Mouse (Mus musculus) erythroblast, embryonic 14.5 days (primary cell): ENCODE results near the gene Toporsl. TPM values are rescaled to one million over a fixed set of nuclear protein-coding genes. Genes with fewer than 3 reads are reported as not detected.

Source experiments
- H3K27me3 ChIP-seq: 2 replicates; pipeline ENCODE4 v1.6.1; 2012; ENCODE audit warnings: inconsistent platforms; ENCODE audit not compliant: control insufficient read depth
- H3K36me3 ChIP-seq: 2 replicates; pipeline ENCODE4 v1.6.1; 2012; ENCODE audit warnings: mild to moderate bottlenecking, inconsistent platforms; ENCODE audit not compliant: control insufficient read depth
- H3K4me1 ChIP-seq: 2 replicates; pipeline ENCODE4 v1.6.1; 2012; ENCODE audit warnings: inconsistent platforms; ENCODE audit not compliant: control insufficient read depth
- H3K4me3 ChIP-seq: replicated peaks from 2 replicates; pipeline ENCODE3; 2012; ENCODE audit warnings: moderate library complexity, mild to moderate bottlenecking, inconsistent platforms
- H3K9me3 ChIP-seq: 2 replicates; pipeline ENCODE4 v1.6.1; 2012; ENCODE audit warnings: low read length, inconsistent platforms, mixed read lengths; ENCODE audit not compliant: control insufficient read depth
- GATA1 ChIP-seq: IDR thresholded peaks from 2 replicates; pipeline ENCODE4 v1.6.1; 2012; ENCODE audit warnings: low read length, inconsistent platforms, mixed read lengths
- TAL1 ChIP-seq: IDR thresholded peaks from 3 replicates; pipeline ENCODE4 v1.6.1; 2012; ENCODE audit warnings: low read length, inconsistent platforms, mixed read lengths
- polyA plus RNA-seq: library from polyadenylated mRNA; stranded (reverse); fragments of >175 nt; gene quantifications from 2 replicates; pipeline ENCODE4 v1.2.3, GENCODE M21; 2012

The Toporsl gene
- polyA plus RNA-seq, 1 experiment: not detected

- Histone ChIP-seq H3K9me3 (no peaks in the 10 kb centered on the region), H3K36me3 (no peaks in the 10 kb centered on the region), H3K27me3 (no peaks in the 10 kb centered on the region), H3K4me3 (no peak overlapping the region), H3K4me1 (no peaks in the 10 kb centered on the region)
- TF ChIP-seq GATA1 (no peak), TAL1 (no peak)
Measured at GRCm38 (mm10) chr4:52647791-52648190, 51.7 kb downstream of the Toporsl start.

- no peak overlapping the region for H3K4me3 ChIP-seq
- H3K27me3 ChIP-seq: no peaks in the 10 kb centered on the region
- H3K4me1 ChIP-seq: no peaks in the 10 kb centered on the region
- H3K9me3 ChIP-seq: no peaks in the 10 kb centered on the region
- no peak for TF ChIP-seq GATA1
- no peak for TF ChIP-seq TAL1
- H3K36me3 ChIP-seq: no peaks in the 10 kb centered on the region
Measured at GRCm38 (mm10) chr4:52659701-52660100, 63.6 kb downstream of the Toporsl start.

- no peaks in the 10 kb centered on the region for H3K9me3 ChIP-seq
- no peaks in the 10 kb centered on the region for H3K36me3 ChIP-seq
- no peak overlapping the region for H3K4me3 ChIP-seq
- no peak for TF ChIP-seq GATA1
- no peak for TF ChIP-seq TAL1
- H3K27me3 ChIP-seq: no peaks in the 10 kb centered on the region
- no peaks in the 10 kb centered on the region for H3K4me1 ChIP-seq
Measured at GRCm38 (mm10) chr4:52660701-52661117, 64.6 kb downstream of the Toporsl start.

GRCm38 (mm10) chr4:52661311-52661710, 65.2 kb downstream of the Toporsl start:
- Histone ChIP-seq H3K36me3 (no peaks in the 10 kb centered on the region), H3K27me3 (no peaks in the 10 kb centered on the region), H3K4me1 (no peaks in the 10 kb centered on the region), H3K9me3 (no peaks in the 10 kb centered on the region), H3K4me3 (no peak overlapping the region)
- TF ChIP-seq TAL1 (no peak), GATA1 (no peak)

Other genes starting within 250 kb of the Toporsl start
- 1.2 and 2.2 TPM in 2 replicates for gene Smc2, start 157.0 kb upstream of the Toporsl start, polyA plus RNA-seq
- gene Vma21-ps, start 99.0 kb upstream of the Toporsl start, polyA plus RNA-seq: not detected in 2 replicates
- not detected in 2 replicates for gene Olfr275, start 218.3 kb downstream of the Toporsl start, polyA plus RNA-seq